Mouse (Mus musculus) c-Kit-negative CD71-positive TER-119-positive erythroid progenitor cells, embryonic 14.5 days (primary cell): ENCODE measurements around the gene Fmo2.

Source experiments
- DNase-seq: peaks from one replicate; pipeline ENCODE4 v3.0.0-alpha.2; 2013; ENCODE audit warnings: low read depth, low spot score

The Fmo2 gene

DNA sequence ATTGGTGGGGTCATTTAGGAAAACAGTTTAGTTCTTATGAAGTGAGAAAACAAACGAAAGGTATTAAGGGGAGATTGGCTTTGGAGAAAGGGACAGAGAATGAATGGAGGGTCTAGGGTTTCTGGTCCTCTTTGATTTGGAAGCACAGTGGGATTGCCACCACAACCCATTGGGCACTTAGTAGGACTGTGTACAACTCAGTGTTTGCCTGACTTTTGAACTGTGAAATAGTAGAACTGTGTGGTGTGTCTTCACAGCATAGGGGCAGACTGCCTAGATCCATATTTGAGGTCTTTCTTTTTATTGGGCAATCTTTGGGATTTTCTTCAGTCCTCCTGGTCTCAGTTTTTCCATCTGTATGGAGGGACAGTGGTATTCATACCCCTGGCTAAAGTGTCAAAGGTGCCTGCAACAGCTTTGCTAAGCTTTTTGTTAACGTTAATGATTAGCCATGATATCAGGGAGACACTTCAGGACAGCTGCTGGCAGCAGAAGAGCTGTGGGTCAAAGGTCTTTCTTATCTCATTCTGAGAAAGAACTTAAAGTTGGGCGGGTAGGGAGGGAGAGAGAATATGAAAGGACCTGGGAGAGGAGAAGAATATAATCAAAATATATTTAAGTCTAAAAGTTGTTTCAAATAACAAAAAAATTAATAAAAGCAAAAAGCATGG is 44.6 kb downstream of the Fmo2 start:
- no peak for DNase-seq

DNA sequence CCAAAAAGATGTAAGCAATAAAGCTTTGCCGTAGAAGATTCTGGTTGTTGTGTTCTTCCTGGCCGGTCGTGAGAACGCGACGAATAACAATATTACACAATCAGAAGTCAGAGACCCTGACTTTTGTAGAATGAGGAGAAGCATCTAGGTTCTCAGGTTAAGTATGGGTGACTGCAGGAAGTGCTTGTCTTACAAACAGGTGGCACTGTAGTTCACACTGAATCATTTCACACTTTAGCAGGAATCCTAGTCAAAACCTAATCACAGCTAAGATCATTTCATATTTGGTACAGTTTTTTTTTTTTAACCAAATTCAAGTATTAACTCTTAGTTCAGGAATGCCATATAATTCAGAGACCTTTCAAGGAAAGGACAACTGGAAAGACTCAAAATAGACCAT is 51.0 kb downstream of the Fmo2 start:
- no peak for DNase-seq

GRCm38 (mm10) chr1:162840211-162840610 is 58.3 kb downstream of the Fmo2 start:
- DNase-seq, result no peak

DNA sequence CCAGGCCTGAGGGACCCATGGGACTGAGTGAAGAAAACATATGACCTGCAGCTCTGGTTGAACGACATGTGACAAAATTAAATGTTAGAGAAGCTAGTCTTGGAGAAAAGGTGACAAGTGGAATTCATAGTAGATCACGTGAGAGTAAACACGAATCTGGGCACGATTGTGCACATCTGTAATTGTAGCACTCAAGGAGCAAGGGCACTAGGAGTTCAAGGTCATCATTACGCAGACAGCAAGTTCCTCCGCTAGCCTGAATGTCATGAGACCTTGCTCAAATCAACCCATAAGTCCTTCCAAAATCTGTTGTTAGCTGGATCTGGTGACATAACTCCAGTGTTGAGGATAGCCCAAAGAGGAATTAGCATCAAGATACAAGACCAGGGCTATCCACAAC is 59.5 kb downstream of the Fmo2 start:
- no peak for DNase-seq

DNA sequence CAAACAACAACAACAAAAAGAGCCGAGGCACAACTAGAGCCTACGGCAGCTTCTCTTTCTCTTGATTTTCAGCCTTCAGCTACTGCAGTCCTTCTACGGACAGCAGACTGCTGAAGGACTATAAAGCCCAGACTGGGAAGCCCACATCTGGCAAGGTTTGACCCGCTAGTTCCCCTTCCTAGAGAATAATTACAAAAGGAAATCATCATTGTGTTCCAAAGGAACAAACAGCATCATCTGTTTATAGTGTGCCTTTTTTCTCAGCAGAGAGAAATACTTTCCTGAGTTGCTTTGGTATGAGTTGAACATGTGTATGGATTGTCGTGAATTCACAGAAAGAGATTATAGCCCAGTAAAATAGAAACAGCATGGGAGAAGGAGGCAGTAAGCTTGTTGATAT is 64.2 kb downstream of the Fmo2 start:
- no peak for DNase-seq

- no peak for DNase-seq
These were observed 66.0 kb downstream of the Fmo2 start for GRCm38 (mm10) chr1:162832574-162832953.

DNA sequence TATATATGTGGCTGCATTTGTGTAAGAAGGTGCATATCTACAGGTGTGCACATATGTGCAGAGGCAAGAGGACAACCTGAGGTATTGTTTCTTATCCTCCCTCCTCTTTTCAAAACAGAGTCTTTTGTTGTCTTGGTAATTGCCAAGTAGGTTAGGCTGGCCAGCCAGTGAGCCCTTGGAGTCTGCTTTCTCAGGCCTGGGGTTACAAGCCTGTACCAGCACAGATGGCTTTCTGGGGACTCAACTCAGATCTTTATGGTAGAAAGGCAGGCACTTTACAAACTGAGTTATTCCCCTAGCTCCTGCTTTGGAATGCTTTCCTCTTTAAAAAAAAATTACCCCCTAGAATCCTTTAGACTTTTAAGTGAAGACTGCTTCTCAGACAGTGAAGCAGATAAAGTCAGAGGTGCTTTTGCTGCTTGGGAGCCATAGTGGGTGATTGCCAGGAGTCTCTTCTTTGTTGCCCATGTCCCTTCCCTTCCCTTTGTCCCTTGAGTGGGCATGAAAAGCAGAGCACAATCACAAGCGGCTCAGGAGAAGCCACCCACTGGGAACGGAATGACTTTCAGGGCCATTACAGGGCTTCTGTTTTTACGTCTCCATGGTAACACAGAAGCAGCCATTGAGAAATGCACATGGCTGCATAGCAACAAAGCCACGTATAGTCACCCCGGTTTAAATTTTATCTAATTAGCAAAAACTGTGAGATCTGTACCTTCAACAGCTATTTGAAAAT is 66.5 kb downstream of the Fmo2 start:
- no peak for DNase-seq
